Mouse (Mus musculus) fat pad, adult 2 months (tissue): ENCODE data around the gene Mapkapk2.

Source experiments
- DNase-seq: peaks from one replicate; pipeline ENCODE4 v3.0.0-alpha.2; 2011; ENCODE audit warnings: low read depth, low spot score; ENCODE audit errors: extremely low read depth

Mapkapk2 gene

DNA sequence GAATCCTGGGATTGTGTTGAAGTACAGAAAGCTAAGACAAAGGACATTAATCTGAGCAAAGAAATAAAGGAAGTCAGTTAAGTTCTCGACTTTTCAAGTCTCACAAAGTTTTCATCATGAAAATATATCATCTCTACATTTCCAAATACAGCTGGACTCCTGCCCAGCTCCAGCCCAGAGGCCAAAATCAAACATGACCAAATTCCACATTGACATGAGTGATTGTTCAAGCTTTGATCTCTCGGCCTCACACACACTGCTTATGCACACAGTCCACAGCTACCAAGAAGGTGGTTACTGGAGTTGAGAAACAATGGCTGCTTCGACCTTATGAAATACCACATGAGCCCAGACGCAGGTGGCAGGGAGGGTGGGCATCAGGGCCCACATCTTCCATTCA lies 14.0 kb downstream of the Mapkapk2 start:
- DNase-seq: peak; percentile 46

DNA sequence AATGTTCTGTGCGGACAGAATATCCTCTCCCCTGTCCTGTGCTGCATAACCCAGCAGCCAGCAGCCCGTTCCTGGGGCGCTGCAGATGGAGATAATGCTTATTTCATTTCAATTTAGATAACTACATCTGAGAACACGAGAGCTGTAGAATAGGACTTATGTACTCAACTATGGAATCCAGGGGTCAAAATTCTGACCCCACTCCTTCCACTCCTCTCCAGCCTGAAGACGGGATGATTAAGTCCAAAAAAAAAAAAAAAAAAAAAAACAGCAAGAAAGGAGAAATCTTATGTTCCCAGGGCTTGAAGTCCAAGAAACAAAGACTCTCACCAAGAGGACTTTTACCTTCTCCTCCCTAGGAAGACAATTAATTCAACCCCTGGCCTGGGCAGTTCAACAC lies 14.5 kb downstream of the Mapkapk2 start:
- no peak for DNase-seq

DNA sequence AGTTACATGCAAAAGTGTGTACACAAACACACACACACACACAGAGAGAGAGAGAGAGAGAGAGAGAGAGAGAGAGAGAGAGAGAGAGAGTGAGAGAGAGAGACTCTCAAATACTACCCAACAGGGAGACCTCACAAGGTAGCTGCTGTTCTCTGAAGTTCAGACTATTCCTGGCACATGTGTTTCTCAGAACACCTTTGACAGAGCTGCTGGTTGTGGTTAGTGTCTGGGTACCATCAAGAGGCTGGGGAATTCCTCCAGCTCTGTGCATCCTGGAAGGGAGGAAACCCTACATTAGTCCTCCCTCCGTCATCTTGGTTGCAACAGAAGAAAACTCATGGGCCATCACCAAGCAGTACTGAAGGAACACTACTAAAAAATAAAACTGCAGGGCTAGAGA lies 16.9 kb downstream of the Mapkapk2 start:
- DNase-seq: no peak

GRCm38 (mm10) chr1:131079762-131080161 lies 17.9 kb downstream of the Mapkapk2 start:
- DNase-seq: no peak

DNA sequence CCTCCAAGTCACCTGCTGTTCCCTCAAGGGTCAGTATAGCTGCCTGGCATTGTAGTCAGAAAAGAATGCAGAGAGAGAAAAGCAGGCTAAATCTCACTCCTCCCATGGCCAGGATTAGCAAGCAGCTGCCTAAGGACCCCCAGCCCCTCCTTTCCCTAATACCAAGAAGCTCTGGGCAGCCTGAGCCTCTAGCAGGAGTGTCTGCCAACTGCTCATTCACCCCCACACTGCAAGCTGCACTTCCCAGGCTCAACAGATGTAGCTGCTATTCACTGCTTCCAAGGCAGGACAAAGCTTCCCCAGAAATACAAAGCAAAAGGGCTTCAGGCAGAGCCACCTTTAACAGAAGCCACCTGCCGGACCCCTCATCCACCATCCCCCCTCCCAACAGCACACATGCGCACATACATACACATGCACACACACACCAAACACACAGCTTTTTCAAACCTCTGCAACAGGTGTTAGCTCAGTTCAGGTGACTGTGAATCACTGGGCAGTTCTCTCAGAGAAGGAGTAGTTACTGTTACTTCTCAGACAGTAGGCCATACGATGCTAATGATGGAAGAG lies 18.8 kb downstream of the Mapkapk2 start:
- DNase-seq: no peak

DNA sequence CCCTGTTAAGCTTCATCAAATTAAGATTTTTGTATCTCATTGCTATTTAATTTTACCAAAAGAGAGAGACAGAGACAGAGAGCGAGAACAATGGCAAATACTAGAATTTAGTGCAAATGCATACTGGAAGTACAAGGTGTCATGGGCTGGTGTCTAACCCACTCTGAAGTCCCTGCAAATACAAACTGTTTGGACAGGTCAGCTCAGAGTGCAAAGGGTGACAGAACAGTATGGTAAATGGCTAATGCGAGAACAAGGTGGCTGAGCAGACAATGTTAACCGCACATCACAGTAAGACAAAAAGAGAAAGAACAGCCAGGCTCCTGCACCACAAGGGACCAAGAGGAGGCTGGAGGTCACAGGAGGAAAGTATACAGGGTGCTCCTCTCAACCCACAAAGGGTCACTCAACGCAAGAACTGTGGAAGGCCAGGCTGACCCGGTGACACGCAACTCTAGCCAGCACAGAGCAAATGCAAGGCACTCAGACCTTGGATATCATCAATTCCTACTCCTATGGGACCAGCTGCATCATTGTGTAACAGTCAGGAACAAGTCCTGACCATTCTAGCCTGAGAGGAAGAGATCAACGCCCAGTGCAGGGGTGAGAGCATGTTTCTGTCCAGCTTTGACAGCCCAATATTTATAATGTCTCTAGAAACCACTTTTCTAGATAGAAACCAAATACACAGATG lies 22.4 kb downstream of the Mapkapk2 start:
- no peak for DNase-seq

DNA sequence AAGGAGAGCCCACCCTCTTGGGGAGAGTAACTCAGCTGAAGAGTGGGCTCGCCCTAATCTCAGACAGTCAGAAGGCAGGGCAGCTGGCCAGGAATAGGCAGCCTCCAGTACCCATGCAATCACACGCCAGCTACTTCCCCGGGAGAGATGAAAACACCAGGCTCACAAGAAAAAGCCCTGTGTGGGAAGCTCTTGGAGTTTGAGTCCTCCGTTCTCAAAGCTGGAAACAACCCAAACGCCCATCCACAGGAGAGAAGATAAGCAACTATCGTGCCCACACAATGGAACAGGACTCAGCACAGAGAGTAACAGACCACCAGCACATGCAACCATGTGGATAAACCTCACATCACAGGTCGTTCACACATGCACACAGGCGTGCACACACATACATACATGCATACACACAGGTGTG lies 23.1 kb downstream of the Mapkapk2 start:
- DNase-seq: no peak

DNA sequence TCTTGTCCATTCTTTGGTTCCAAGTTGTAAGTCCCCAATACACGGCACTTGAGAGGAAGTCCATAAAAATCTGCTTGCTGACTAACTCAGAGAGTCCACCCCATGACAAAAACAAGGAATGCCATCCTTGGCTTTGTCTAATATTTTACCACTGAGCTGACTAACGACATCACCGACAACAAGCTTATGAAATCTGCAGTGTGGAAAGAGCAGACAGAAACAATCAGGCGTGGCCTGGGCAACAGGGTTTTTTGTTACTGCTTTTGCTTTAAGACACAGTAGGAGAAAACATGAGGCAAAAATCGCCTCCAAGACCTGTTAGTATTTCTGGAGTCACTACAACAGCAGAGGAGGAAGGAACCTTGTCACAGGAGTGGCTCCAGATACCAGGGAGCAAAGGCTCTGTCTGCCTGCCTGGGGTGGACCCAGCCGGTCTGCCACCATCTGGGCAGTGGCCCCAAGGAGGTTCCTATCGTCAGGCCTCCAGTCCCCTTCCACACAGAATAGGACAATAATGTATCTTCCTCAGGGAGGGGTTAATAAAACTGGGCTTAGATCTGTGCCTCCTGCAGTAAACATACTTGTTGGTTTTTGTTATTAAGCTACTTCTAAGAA lies 25.1 kb downstream of the Mapkapk2 start:
- DNase-seq: no peak

DNA sequence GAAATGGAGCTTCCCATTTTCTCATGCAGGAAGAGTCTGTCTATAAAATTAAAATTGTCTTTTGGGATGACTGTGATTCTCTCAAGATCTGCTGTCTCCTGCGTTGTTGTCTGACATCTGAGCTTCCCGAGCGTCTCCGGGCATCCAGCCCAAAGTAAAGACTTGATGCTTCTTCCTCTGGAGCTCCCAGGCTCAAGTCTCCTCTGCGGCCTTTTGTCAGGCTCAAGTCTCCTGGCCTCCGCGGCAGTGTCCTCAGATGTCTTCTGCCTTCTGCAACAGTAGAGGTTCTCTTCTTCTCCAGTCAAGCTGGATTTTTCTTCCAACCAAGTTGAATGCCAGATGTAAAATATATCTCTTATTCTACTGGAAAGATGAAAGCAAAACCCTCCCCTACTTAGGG lies 28.6 kb downstream of the Mapkapk2 start:
- no peak for DNase-seq

- DNase-seq: no peak
These were observed 29.5 kb downstream of the Mapkapk2 start for GRCm38 (mm10) chr1:131068011-131068727.

DNA sequence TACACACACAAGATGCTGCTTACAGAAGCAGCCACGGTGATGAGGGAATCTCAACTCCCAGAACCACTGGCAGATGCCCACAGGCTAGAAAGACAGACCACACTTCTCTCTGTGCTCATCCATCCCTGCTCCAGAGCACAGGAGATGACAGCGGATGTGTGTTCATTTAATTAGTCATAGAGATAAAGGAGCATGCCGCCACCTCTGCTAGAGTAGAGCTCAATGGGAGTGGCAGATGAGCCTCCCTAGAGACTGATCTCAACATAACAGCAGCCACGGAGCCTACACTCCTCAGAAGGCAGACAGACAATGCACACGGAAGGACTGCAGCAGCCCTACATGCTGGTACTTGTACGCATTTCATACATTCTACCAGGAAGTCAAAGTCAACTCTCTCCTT lies 33.4 kb downstream of the Mapkapk2 start:
- DNase-seq: no peak

GRCm38 (mm10) chr1:131062821-131063220 lies 34.8 kb downstream of the Mapkapk2 start:
- DNase-seq: no peak

- DNase-seq: no peak
These were observed 35.8 kb downstream of the Mapkapk2 start for GRCm38 (mm10) chr1:131061740-131062254.

DNA sequence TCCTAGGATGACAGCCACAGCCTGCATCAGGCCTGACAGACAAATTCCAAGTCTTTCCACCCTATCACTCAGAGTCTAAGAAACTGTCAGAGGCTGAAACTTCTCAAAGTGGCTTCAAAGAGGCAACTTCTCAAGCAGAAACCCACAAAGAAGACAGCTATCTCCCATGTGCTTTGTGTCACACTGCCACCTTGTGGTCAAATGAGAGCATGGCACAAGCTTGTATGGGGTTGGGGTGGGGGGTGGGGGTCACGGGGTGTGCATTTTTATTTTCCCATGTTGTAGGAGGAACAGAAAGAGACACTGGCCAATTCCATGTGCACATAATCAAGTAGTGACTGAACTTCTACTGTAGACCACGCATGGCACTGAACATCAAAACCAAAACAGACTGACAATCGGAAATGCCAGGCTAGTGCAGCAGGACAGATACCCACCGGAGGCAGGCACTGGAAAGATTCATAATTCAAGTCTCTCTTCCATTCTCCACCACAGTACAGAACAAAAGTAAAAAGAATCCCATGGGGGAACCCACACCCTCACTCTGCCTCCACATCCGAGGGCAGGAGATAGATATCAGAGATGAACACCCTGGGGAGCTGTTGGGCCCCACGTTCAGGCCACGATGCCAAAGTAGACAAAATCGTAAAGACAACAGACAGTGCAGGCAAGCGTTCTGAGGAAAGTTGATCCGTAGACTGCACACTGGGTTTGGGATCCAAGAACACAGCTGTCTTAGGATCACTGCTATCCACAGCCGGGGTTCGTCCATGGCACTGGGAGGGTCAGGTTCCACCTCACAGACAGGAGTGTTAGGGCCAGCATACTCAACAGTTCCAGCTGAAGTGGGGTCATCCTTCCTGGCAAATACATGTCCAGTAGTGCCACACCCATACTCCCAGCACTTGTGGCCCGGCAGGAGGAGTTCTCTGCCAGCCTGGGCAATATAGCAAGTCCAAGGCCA lies 37.1 kb downstream of the Mapkapk2 start:
- no peak for DNase-seq

- no peak for DNase-seq
These were observed 37.8 kb downstream of the Mapkapk2 start for GRCm38 (mm10) chr1:131059841-131060240.

DNA sequence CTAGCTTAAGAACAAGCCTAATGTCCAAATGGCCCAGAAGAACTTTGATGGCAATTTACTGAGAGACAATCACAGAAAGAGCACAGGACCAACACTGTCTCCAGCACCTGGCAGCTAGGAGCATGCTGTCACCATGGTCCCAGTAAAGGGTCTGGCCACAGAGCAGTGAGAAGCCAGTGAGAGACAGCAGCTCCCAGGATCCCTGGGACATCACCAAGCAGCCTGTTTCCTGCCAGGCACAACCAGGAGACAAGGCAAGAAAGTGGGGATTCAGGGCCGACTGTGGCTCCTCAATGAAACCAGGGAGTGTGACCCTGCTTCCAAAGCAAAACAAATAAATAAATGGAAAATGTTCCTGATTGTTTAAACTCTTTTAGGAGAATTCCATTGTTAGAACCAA lies 38.2 kb downstream of the Mapkapk2 start:
- no peak for DNase-seq

- DNase-seq: no peak
These were observed 39.2 kb downstream of the Mapkapk2 start for GRCm38 (mm10) chr1:131058431-131058830.

DNA sequence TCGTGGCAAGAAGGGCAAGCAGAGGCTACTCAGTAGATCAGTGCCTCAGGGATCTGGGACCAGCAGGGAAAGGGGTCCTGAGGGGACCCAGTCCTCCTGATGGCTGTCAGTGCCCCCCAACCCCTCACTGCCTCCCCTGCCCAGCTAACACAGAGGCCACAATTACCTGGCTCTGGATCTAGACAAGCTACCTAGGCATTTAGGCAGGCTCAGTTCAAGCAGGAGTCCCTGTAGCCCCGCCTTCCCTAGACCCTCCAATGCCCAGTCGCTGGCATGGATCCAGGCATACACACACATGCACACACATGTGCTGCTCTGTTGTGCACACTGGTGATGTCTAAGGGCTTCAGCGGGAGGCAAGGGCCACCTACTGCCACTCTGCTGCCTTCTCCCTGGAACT lies 43.4 kb downstream of the Mapkapk2 start:
- no peak for DNase-seq

DNA sequence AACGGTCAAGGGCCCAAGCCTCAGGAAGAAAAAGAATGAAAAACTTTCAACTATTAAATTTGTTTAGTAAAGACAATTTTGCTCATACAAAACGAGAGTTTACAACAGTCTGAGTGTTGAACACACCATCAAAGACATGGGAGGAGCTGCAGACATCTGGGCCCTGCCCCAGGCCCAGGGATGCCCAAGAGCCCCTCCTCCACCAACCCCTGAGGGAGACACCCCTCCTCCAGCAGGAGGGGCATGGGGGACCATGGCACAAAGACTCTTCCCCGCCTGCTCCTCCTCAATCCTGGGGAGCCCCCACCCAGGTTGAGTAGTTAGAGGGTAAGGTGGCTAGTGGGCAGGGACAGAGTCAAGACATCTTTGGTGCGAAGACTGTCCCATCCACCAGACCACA lies 44.0 kb downstream of the Mapkapk2 start:
- no peak for DNase-seq

DNA sequence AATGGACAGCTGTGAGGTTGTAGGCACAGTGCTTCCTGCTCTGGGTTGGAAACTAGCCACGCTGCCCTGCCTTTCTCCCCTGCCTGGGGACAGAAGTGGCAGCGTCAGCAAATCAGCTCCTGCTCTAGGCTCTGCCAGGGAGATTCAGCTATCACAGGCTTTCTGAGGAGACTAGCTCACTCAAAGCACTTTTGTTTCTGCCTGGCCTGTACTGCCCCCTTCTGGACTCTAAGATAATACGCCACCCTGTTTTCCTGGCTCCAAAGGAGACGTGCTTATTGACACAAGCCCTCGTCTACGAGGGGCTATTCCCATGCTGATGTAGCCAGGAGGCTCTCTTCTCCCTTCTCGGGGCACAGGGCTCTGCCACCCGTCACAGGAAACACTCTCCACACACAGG lies 44.4 kb downstream of the Mapkapk2 start:
- no peak for DNase-seq

- no peak for DNase-seq
These were observed 46.6 kb downstream of the Mapkapk2 start for GRCm38 (mm10) chr1:131051073-131051472.
